Mouse (Mus musculus): Measurements from ENCODE around the gene Perm1. TPM values are rescaled to one million over a fixed set of nuclear protein-coding genes. Genes with fewer than 3 reads are reported as not detected.

Perm1 gene
- total and polyA plus RNA-seq, 3 experiments = 0.19 to 1.8 TPM; not detected in 1

DNA sequence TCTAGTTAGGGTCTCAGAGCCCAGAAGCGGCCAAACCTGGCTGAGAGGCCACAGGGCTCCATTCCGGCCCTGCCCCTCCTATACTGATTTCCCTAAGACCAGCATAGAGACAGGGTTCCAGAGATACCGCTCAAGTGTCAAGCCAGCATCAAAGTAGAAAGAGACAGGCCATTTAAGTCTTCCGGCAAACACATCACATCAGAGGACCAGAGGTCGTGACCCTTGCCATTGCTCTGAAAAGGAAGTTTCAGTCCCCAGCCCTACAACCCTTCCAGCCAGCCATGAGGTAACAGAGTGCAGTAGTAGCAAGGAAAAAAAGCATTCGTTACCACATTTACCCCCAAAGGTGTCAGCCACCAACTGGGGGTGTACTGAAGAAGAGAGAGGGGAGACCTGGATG, 21.3 kb upstream of the Perm1 start:
- H3K9me3 ChIP-seq (replicated peaks; ENCODE audit: insufficient read depth, low read length) = no peaks in the 10 kb centered on the region
- H3K79me2 ChIP-seq (ENCODE audit: control insufficient read depth, insufficient read depth, low read length, poor library complexity) = peaks cover 6% of the 10 kb centered on the region; the same call in 1 of the 2 replicates
- peaks cover 3 to 14% of the 10 kb centered on the region in 2 experiments; a peak in 3 of 4 replicates for H3K4me1 ChIP-seq (ENCODE audit: control insufficient read depth in 1 of 2, insufficient read depth in 2 of 2, low read length in 2 of 2)
- DNase-seq (ENCODE audit: low read depth, low spot score) = no peak
- peaks cover 0 to 6% of the 10 kb centered on the region in 2 experiments; a peak in 3 of 4 replicates for H3K36me3 ChIP-seq (ENCODE audit: control insufficient read depth in 1 of 2, insufficient read depth in 2 of 2, low read length in 2 of 2)
- TF ChIP-seq CHD1 (IDR thresholded peaks at IDR 0.05; ENCODE audit: low read depth, low read length) (no peak), CHD2 (IDR thresholded peaks at IDR 0.05; ENCODE audit: low read length) (no peak), ZNF384 (IDR thresholded peaks at IDR 0.05; ENCODE audit: low read depth, low read length) (no peak), ZC3H11A (IDR thresholded peaks at IDR 0.05; ENCODE audit: low read depth, low read length) (no peak), E2F4 (IDR thresholded peaks at IDR 0.05; ENCODE audit: borderline replicate concordance, low read depth, low read length) (no peak), MAFK (IDR thresholded peaks at IDR 0.05; ENCODE audit: borderline replicate concordance, low read depth, low read length) (no peak), KAT2A (conservative IDR thresholded peaks at IDR 0.05; ENCODE audit: low read depth, low read length) (no peak), EP300 (IDR thresholded peaks at IDR 0.05; ENCODE audit: low read depth in 1 of 2, low read length in 2 of 2) (no peak), MAX (IDR thresholded peaks at IDR 0.05; ENCODE audit: low read length) (no peak), POLR2A (IDR thresholded peaks at IDR 0.05; ENCODE audit: control insufficient read depth in 1 of 2, insufficient read depth in 1 of 2, low read depth in 1 of 2, low read length in 2 of 2, poor library complexity in 1 of 2) (no peak), NRF1 (IDR thresholded peaks at IDR 0.05; ENCODE audit: insufficient read depth, low read depth, low read length, poor library complexity, severe bottlenecking) (no peak), RCOR1 (IDR thresholded peaks at IDR 0.05; ENCODE audit: low read depth, low read length) (no peak)
- no peak overlapping the region for H3K9ac ChIP-seq (ENCODE audit: control insufficient read depth, low read depth, low read length, poor library complexity, severe bottlenecking)
- H3K27ac ChIP-seq (ENCODE audit: control insufficient read depth, low read depth, low read length) = no peak overlapping the region
- H3K27me3 ChIP-seq (ENCODE audit: control insufficient read depth in 1 of 2, insufficient read depth in 2 of 2, low read length in 2 of 2) = no peaks in the 10 kb centered on the region
- no peak overlapping the region for H3K4me3 ChIP-seq (ENCODE audit: control insufficient read depth in 1 of 2, insufficient read depth in 1 of 2, low read depth in 2 of 2, low read length in 2 of 2)

- no peaks in the 10 kb centered on the region for H3K9me3 ChIP-seq (replicated peaks; ENCODE audit: insufficient read depth, low read length)
- peaks cover 0 to 8% of the 10 kb centered on the region in 2 experiments; a peak in 2 of 4 replicates for H3K36me3 ChIP-seq (ENCODE audit: control insufficient read depth in 1 of 2, insufficient read depth in 2 of 2, low read length in 2 of 2)
- peak overlapping the region; percentile 77 to 98 for H3K4me3 ChIP-seq (ENCODE audit: control insufficient read depth in 1 of 2, insufficient read depth in 1 of 2, low read depth in 2 of 2, low read length in 2 of 2)
- TF ChIP-seq MEF2A (IDR thresholded peaks at IDR 0.05; ENCODE audit: extremely low read depth, insufficient replicate concordance, low read depth, low read length, poor library complexity, severe bottlenecking) (no peak), EP300 (IDR thresholded peaks at IDR 0.05; ENCODE audit: low read depth in 1 of 2, low read length in 2 of 2) (peak in 1 of 2 experiments; percentile 36; a peak in 2 of 4 replicates), POLR2A (IDR thresholded peaks at IDR 0.05; ENCODE audit: control insufficient read depth in 1 of 2, insufficient read depth in 1 of 2, low read depth in 1 of 2, low read length in 2 of 2, poor library complexity in 1 of 2) (peak in 1 of 2 experiments; percentile 24; a peak in 1 of 4 replicates), CTCF (IDR thresholded peaks at IDR 0.05 in 2 of 3, conservative IDR thresholded peaks at IDR 0.05 in 1 of 3; ENCODE audit: control insufficient read depth in 1 of 3, insufficient read depth in 1 of 3, low read depth in 2 of 3, low read length in 3 of 3, poor library complexity in 1 of 3, severe bottlenecking in 1 of 3) (no peak), MAZ (IDR thresholded peaks at IDR 0.05; ENCODE audit: low read depth, low read length) (peak; percentile 59; the same call in 1 of the 2 replicates), ETS1 (IDR thresholded peaks at IDR 0.05; ENCODE audit: low read depth, low read length) (peak; percentile 43; the same call in 1 of the 2 replicates)
- no peaks in the 10 kb centered on the region for H3K27me3 ChIP-seq (ENCODE audit: control insufficient read depth in 1 of 2, insufficient read depth in 2 of 2, low read length in 2 of 2)
- H3K79me2 ChIP-seq (ENCODE audit: control insufficient read depth, insufficient read depth, low read length, poor library complexity) = peaks cover 6% of the 10 kb centered on the region; the same call in 1 of the 2 replicates
- peak overlapping the region; percentile 90 for H3K9ac ChIP-seq (ENCODE audit: control insufficient read depth, low read depth, low read length, poor library complexity, severe bottlenecking)
- H3K27ac ChIP-seq (ENCODE audit: control insufficient read depth, low read depth, low read length) = no peak overlapping the region
- peak; percentile 57 for DNase-seq (ENCODE audit: low read depth, low spot score)
- peaks cover 3 to 9% of the 10 kb centered on the region in 2 experiments; a peak in 3 of 4 replicates for H3K4me1 ChIP-seq (ENCODE audit: control insufficient read depth in 1 of 2, insufficient read depth in 2 of 2, low read length in 2 of 2)
These were observed 19.5 kb upstream of the Perm1 start for GRCm38 (mm10) chr4:156195927-156196870.

Data from MEL (cell line).